Mouse (Mus musculus): Measurements from ENCODE around the gene Rnf227. TPM values are rescaled to one million over a fixed set of nuclear protein-coding genes. Genes with fewer than 3 reads are reported as not detected.

The Rnf227 gene
- polyA plus RNA-seq, 1 experiment from 2014 or later: 222 TPM

DNA sequence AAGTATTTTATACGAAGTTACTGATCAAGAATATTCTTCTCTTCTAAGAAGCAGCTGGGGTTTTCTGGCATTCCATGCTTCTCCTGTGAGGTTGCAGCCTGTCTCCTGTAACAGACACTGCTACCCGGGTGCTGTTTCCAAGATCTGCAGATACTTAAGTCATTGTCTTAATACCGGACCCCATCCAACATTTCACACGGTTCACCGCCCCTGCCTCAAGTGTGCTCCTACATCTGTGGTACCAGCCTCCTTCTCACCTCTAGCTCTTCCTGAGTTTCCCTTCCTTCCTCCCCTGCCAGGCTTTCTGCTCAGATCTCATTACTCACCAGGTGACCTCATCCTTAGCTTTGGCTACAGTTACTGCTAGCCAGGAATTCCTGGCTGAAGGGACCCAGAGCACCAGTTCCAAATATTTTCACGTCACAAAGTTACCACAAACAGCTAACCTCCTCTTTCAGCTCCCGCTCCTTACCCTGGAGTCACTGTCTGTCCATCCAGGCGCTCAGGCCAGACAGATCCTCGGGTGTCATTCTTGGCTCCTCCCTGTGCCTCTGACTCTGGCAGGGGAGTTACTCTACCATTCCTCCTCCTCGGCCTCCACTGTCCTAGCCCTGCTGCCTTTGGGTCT is 42.3 kb downstream of the Rnf227 start:
- WGBS: 68% methylated on average over 10 of the region's 10 CpGs
- H3K4me1 ChIP-seq (ENCODE audit: control insufficient read depth, insufficient read depth, low read length): no peaks in the 10 kb centered on the region
- H3K9me3 ChIP-seq (ENCODE audit: control insufficient read depth, low read length): no peaks in the 10 kb centered on the region
- no peak overlapping the region for H3K4me3 ChIP-seq (replicated peaks; ENCODE audit: low read depth, low read length)
- H3K4me2 ChIP-seq (ENCODE audit: low read length): no peak overlapping the region
- DNase-seq: no peak
- H3K9ac ChIP-seq (replicated peaks; ENCODE audit: low read length): no peak overlapping the region
- no peak for ATAC-seq (ENCODE audit: low FRiP score, low TSS enrichment)
- H3K27ac ChIP-seq (replicated peaks; ENCODE audit: low read depth, low read length): no peak overlapping the region
- H3K27me3 ChIP-seq (ENCODE audit: control insufficient read depth, insufficient read depth, low read length): no peaks in the 10 kb centered on the region
- H3K36me3 ChIP-seq (ENCODE audit: control insufficient read depth, insufficient read depth, low read length): no peaks in the 10 kb centered on the region

DNA sequence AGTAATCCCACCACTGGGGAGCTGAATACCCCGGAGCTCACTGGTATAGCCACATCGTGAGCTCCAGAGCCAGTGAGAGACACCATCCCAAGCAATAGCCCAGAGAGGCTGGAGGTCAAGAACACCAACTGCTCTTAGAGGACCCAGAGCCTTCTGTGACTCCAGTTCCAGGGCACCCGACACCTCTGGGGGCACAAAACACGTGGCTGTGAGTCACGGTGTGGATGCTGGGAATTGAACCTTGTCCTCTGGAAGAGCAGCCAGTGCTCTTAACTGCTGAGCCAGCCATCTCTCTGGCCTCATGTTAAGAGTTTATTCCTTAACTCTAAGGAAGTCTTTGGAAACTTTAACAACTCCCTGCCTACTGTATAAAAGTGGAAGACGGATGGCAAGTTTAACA is 44.7 kb downstream of the Rnf227 start:
- Histone ChIP-seq H3K27me3 (ENCODE audit: control insufficient read depth, insufficient read depth, low read length) (no peaks in the 10 kb centered on the region), H3K4me3 (replicated peaks; ENCODE audit: low read depth, low read length) (no peak overlapping the region), H3K9ac (replicated peaks; ENCODE audit: low read length) (no peak overlapping the region), H3K4me2 (ENCODE audit: low read length) (no peak overlapping the region), H3K4me1 (ENCODE audit: control insufficient read depth, insufficient read depth, low read length) (no peaks in the 10 kb centered on the region), H3K27ac (replicated peaks; ENCODE audit: low read depth, low read length) (no peak overlapping the region), H3K9me3 (ENCODE audit: control insufficient read depth, low read length) (no peaks in the 10 kb centered on the region), H3K36me3 (ENCODE audit: control insufficient read depth, insufficient read depth, low read length) (no peaks in the 10 kb centered on the region)
- WGBS: 82% methylated on average over 6 of the region's 6 CpGs
- ATAC-seq (ENCODE audit: low FRiP score, low TSS enrichment) (no peak), DNase-seq (no peak)

DNA sequence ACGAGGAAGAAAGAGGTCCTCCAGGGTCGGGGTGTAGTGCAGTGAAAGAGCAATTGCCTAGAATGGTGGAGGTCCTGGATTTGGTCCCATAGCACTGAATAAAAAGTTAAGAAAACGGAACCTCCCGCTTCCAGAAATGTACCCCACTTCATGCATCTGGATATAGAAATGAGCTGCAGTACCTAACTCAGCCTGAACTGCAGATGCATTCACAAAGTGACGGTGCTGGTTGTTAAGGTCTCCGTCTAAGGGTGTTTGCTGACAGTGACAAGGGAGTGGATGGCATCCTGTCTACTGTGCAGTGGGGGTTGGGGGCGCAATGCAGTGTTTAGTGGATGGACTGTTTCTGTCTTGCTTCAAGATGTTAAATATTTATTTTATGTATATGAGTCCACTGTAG is 46.5 kb downstream of the Rnf227 start:
- Histone ChIP-seq H3K27me3 (ENCODE audit: control insufficient read depth, insufficient read depth, low read length) (no peaks in the 10 kb centered on the region), H3K9me3 (ENCODE audit: control insufficient read depth, low read length) (no peaks in the 10 kb centered on the region), H3K4me3 (replicated peaks; ENCODE audit: low read depth, low read length) (no peak overlapping the region), H3K9ac (replicated peaks; ENCODE audit: low read length) (no peak overlapping the region), H3K4me1 (ENCODE audit: control insufficient read depth, insufficient read depth, low read length) (no peaks in the 10 kb centered on the region), H3K27ac (replicated peaks; ENCODE audit: low read depth, low read length) (no peak overlapping the region), H3K4me2 (ENCODE audit: low read length) (no peak overlapping the region), H3K36me3 (ENCODE audit: control insufficient read depth, insufficient read depth, low read length) (no peaks in the 10 kb centered on the region)
- ATAC-seq (ENCODE audit: low FRiP score, low TSS enrichment): no peak
- 79% methylated on average over 7 of the region's 7 CpGs for WGBS
- DNase-seq: no peak

DNA sequence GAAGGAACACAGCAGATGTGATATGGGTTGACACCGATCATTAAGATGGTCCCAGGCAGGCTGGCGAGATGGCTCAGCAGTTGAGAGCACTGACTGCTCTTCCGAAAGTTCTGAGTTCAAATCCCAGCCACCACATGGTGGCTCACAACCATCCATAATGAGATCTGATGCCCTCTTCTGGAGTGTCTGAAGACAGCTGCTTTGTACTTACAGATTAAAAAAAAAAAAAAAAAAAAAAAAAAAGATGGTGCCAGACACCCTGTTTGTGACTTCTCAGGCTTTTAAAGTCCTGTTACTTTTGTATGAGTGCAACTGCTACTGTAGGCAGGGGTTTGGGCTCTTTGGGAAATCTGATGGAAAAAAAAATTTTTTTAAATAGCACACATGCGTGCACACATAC is 48.4 kb downstream of the Rnf227 start:
- Histone ChIP-seq H3K4me2 (ENCODE audit: low read length) (no peak overlapping the region), H3K27ac (replicated peaks; ENCODE audit: low read depth, low read length) (no peak overlapping the region), H3K4me3 (replicated peaks; ENCODE audit: low read depth, low read length) (no peak overlapping the region), H3K9me3 (ENCODE audit: control insufficient read depth, low read length) (no peaks in the 10 kb centered on the region), H3K36me3 (ENCODE audit: control insufficient read depth, insufficient read depth, low read length) (0 out of 2 replicates have a peak, but pooled peaks cover 5% of the 10 kb centered on the region), H3K4me1 (ENCODE audit: control insufficient read depth, insufficient read depth, low read length) (no peaks in the 10 kb centered on the region), H3K27me3 (ENCODE audit: control insufficient read depth, insufficient read depth, low read length) (no peaks in the 10 kb centered on the region), H3K9ac (replicated peaks; ENCODE audit: low read length) (no peak overlapping the region)
- no peak for DNase-seq
- 95% methylated on average over 4 of the region's 4 CpGs for WGBS
- no peak for ATAC-seq (ENCODE audit: low FRiP score, low TSS enrichment)

- Histone ChIP-seq H3K4me3 (replicated peaks; ENCODE audit: low read depth, low read length) (no peak overlapping the region), H3K27me3 (ENCODE audit: control insufficient read depth, insufficient read depth, low read length) (no peaks in the 10 kb centered on the region), H3K4me2 (ENCODE audit: low read length) (no peak overlapping the region), H3K4me1 (ENCODE audit: control insufficient read depth, insufficient read depth, low read length) (peaks cover 5% of the 10 kb centered on the region; the same call in 1 of the 2 replicates), H3K36me3 (ENCODE audit: control insufficient read depth, insufficient read depth, low read length) (0 out of 2 replicates have a peak, but pooled peaks cover 5% of the 10 kb centered on the region), H3K9me3 (ENCODE audit: control insufficient read depth, low read length) (no peaks in the 10 kb centered on the region), H3K9ac (replicated peaks; ENCODE audit: low read length) (no peak overlapping the region), H3K27ac (replicated peaks; ENCODE audit: low read depth, low read length) (no peak overlapping the region)
- 65% methylated on average over 14 of the region's 14 CpGs for WGBS
- no peak for ATAC-seq (ENCODE audit: low FRiP score, low TSS enrichment)
- peak; percentile 25 for DNase-seq
Measured at GRCm38 (mm10) chr11:69389531-69390399, 49.5 kb downstream of the Rnf227 start.

DNA sequence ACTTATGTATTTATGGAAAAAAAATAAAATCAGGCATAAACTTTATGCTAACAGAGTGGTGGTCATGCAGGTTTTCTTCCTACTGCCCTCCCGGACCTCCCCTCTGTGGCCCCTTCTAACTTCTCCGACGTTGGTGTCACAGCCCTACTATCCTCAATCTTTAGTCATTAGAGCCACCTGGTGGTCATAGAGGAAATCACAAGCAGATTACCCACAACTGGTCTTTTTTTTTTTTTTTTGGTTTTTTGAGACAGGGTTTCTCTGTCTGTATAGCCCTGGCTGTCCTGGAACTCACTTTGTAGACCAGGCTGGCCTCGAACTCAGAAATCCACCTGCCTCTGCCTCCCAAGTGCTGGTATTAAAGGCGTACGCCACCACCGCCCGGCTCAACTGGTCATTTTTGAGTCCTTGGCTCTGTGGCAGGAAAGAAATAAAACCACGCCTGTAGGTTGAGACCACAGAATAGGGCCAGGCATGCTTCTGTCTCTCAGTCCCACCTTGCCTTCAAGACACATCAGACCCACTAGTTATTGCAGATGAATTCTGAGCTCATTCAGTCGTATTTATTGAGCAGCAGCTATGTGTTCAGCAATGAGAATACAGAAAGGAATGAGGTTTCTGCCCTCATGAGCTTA is 50.3 kb downstream of the Rnf227 start:
- 53% methylated on average over 10 of the region's 10 CpGs for WGBS
- H3K36me3 ChIP-seq (ENCODE audit: control insufficient read depth, insufficient read depth, low read length): 0 out of 2 replicates have a peak, but pooled peaks cover 5% of the 10 kb centered on the region
- H3K27ac ChIP-seq (replicated peaks; ENCODE audit: low read depth, low read length): no peak overlapping the region
- no peaks in the 10 kb centered on the region for H3K27me3 ChIP-seq (ENCODE audit: control insufficient read depth, insufficient read depth, low read length)
- H3K9ac ChIP-seq (replicated peaks; ENCODE audit: low read length): no peak overlapping the region
- no peaks in the 10 kb centered on the region for H3K9me3 ChIP-seq (ENCODE audit: control insufficient read depth, low read length)
- no peak overlapping the region for H3K4me2 ChIP-seq (ENCODE audit: low read length)
- H3K4me3 ChIP-seq (replicated peaks; ENCODE audit: low read depth, low read length): no peak overlapping the region
- H3K4me1 ChIP-seq (ENCODE audit: control insufficient read depth, insufficient read depth, low read length): peaks cover 5% of the 10 kb centered on the region; the same call in 1 of the 2 replicates
- ATAC-seq (ENCODE audit: low FRiP score, low TSS enrichment) (no peak; the same call in 1 of the 2 replicates), DNase-seq (peak; percentile 92)

Other genes with a start within 250 kb of the Rnf227 start
- gene Per1, start 245.2 kb upstream of the Rnf227 start, polyA plus RNA-seq (2014; fragmentation: Nextera tagmentation; extraction: Ambion mirVana): 9.3 and 13.1 TPM in 2 replicates
- 0.26 and 0.78 TPM in 2 replicates for gene Hes7, start 220.1 kb upstream of the Rnf227 start, polyA plus RNA-seq (2014; fragmentation: Nextera tagmentation; extraction: Ambion mirVana)
- gene 9130213A22Rik, start 217.9 kb upstream of the Rnf227 start, polyA plus RNA-seq (2014; fragmentation: Nextera tagmentation; extraction: Ambion mirVana): 0.22 and 0.23 TPM in 2 replicates
- gene Aloxe3, start 214.6 kb upstream of the Rnf227 start, polyA plus RNA-seq (2014; fragmentation: Nextera tagmentation; extraction: Ambion mirVana): 2.8 and 3.2 TPM in 2 replicates
- 0.08 and 0.22 TPM in 2 replicates for gene Alox12b, start 183.5 kb upstream of the Rnf227 start, polyA plus RNA-seq (2014; fragmentation: Nextera tagmentation; extraction: Ambion mirVana)
- gene Alox8, start 142.6 kb upstream of the Rnf227 start, polyA plus RNA-seq (2014; fragmentation: Nextera tagmentation; extraction: Ambion mirVana): 0.17 and 0.26 TPM in 2 replicates
- gene Gucy2e, start 103.4 kb upstream of the Rnf227 start, polyA plus RNA-seq (2014; fragmentation: Nextera tagmentation; extraction: Ambion mirVana): 0.37 and 0.49 TPM in 2 replicates
- 14.9 and 18.6 TPM in 2 replicates for gene Cntrob, start 16.7 kb upstream of the Rnf227 start, polyA plus RNA-seq (2014; fragmentation: Nextera tagmentation; extraction: Ambion mirVana)
- gene Trappc1, start 16.5 kb upstream of the Rnf227 start, polyA plus RNA-seq (2014; fragmentation: Nextera tagmentation; extraction: Ambion mirVana): 189 and 220 TPM in 2 replicates
- 4.1 and 4.3 TPM in 2 replicates for gene Kcnab3, start 14.2 kb upstream of the Rnf227 start, polyA plus RNA-seq (2014; fragmentation: Nextera tagmentation; extraction: Ambion mirVana)
- gene Chd3, start 28.9 kb downstream of the Rnf227 start, polyA plus RNA-seq (2014; fragmentation: Nextera tagmentation; extraction: Ambion mirVana): 77.5 and 80.8 TPM in 2 replicates
- gene Naa38, start 55.0 kb downstream of the Rnf227 start, polyA plus RNA-seq (2014; fragmentation: Nextera tagmentation; extraction: Ambion mirVana): 97.6 and 123 TPM in 2 replicates
- gene Cyb5d1, start 55.2 kb downstream of the Rnf227 start, polyA plus RNA-seq (2014; fragmentation: Nextera tagmentation; extraction: Ambion mirVana): 17.0 and 24.8 TPM in 2 replicates
- gene Tmem88, start 57.8 kb downstream of the Rnf227 start, polyA plus RNA-seq (2014; fragmentation: Nextera tagmentation; extraction: Ambion mirVana): 2.6 and 4.9 TPM in 2 replicates
- 41.1 and 41.2 TPM in 2 replicates for gene Kdm6b, start 73.2 kb downstream of the Rnf227 start, polyA plus RNA-seq (2014; fragmentation: Nextera tagmentation; extraction: Ambion mirVana)
- 4.8 and 5.7 TPM in 2 replicates for gene Dnah2, start 208.6 kb downstream of the Rnf227 start, polyA plus RNA-seq (2014; fragmentation: Nextera tagmentation; extraction: Ambion mirVana)
- 40.7 and 109 TPM in 2 replicates for gene Efnb3, start 219.7 kb downstream of the Rnf227 start, polyA plus RNA-seq (2014; fragmentation: Nextera tagmentation; extraction: Ambion mirVana)
- gene Wrap53, start 239.8 kb downstream of the Rnf227 start, polyA plus RNA-seq (2014; fragmentation: Nextera tagmentation; extraction: Ambion mirVana): 22.5 and 22.7 TPM in 2 replicates
- gene Trp53, start 239.9 kb downstream of the Rnf227 start, polyA plus RNA-seq (2014; fragmentation: Nextera tagmentation; extraction: Ambion mirVana): 66.1 and 69.2 TPM in 2 replicates